ENCODE assay signal across 9 mouse cellular contexts in genomic region chr11:80081786-80082319, GRCm38 (mm10). TPM values are rescaled to one million over a fixed set of nuclear protein-coding genes. Genes with fewer than 3 reads are reported as not detected.
DNase-seq lines count a peak whose midpoint lies in the region; ATAC-seq and TF ChIP-seq lines count a peak whose summit lies in the region.
"Had no signal": no experiment of that assay in that cellular context is flagged by ENCODE, and none has a peak within 500 bp of the region (broad histone marks: within the 10 kb centered on the region; RNA-seq: fewer than 3 reads in every experiment).

No protein-coding gene starts in this region.

- H3K27ac ChIP-seq in layer of hippocampus, adult 2 months, result peak overlapping the region; percentile 97
- peak overlapping the region; percentile 97 for H3K27ac ChIP-seq in intestine, embryonic 14.5 days (ENCODE audit: low read depth)
- no peak overlapping the region for H3K27ac ChIP-seq in midbrain, embryonic 15.5 days

- H3K4me1 ChIP-seq in erythroblast, embryonic 14.5 days (ENCODE audit: control insufficient read depth), result peaks cover 68% of the 10 kb centered on the region
- peaks cover 12% of the 10 kb centered on the region for H3K4me1 ChIP-seq in intestine, embryonic 14.5 days (replicated peaks; ENCODE audit: control insufficient read depth, insufficient read depth, low read length)
- peaks cover 15% of the 10 kb centered on the region for H3K4me1 ChIP-seq in midbrain, embryonic 15.5 days

- no peak for DNase-seq in layer of hippocampus, adult 2 months (ENCODE audit: low spot score in 2 of 2)
- DNase-seq in layer of hippocampus, postnatal 14 days (ENCODE audit: low spot score in 2 of 2), result no peak
- no peak for DNase-seq in intestine, embryonic 14.5 days (ENCODE audit: low spot score)
- no peak for DNase-seq in MN1 (ENCODE audit: low spot score)
- DNase-seq: gastrocnemius, postnatal 25 days had no signal

- H3K9ac ChIP-seq in intestine, embryonic 14.5 days (ENCODE audit: low read length), result no peak overlapping the region; the same call in 1 of the 2 replicates
- H3K9ac ChIP-seq in midbrain, embryonic 15.5 days, result no peak overlapping the region

- no peaks in the 10 kb centered on the region for H3K27me3 ChIP-seq in erythroblast, embryonic 14.5 days (ENCODE audit: control insufficient read depth)
- H3K27me3 ChIP-seq in intestine, embryonic 14.5 days (replicated peaks; ENCODE audit: control insufficient read depth, insufficient read depth, low read length), result no peaks in the 10 kb centered on the region
- H3K27me3 ChIP-seq in midbrain, embryonic 15.5 days (replicated peaks), result no peaks in the 10 kb centered on the region

- peaks cover 6% of the 10 kb centered on the region for H3K9me3 ChIP-seq in erythroblast, embryonic 14.5 days (ENCODE audit: control insufficient read depth, low read length)
- no peaks in the 10 kb centered on the region for H3K9me3 ChIP-seq in intestine, embryonic 14.5 days (ENCODE audit: control insufficient read depth, low read length)
- H3K9me3 ChIP-seq in midbrain, embryonic 15.5 days, result no peaks in the 10 kb centered on the region

- peak overlapping the region; percentile 99 for H3K4me3 ChIP-seq in erythroblast, embryonic 14.5 days (replicated peaks)
- H3K4me3 ChIP-seq in layer of hippocampus, adult 2 months, result no peak overlapping the region
- H3K4me3 ChIP-seq in intestine, embryonic 14.5 days (ENCODE audit: low read depth, low read length), result no peak overlapping the region
- H3K4me3 ChIP-seq in midbrain, embryonic 15.5 days, result no peak overlapping the region

- H3K36me3 ChIP-seq in erythroblast, embryonic 14.5 days (ENCODE audit: control insufficient read depth), result peaks cover 35% of the 10 kb centered on the region
- peaks cover 3% of the 10 kb centered on the region; the same call in 1 of the 2 replicates for H3K36me3 ChIP-seq in intestine, embryonic 14.5 days (ENCODE audit: control insufficient read depth, insufficient read depth, low read length)
- no peaks in the 10 kb centered on the region for H3K36me3 ChIP-seq in midbrain, embryonic 15.5 days (replicated peaks)

- no peak for TF ChIP-seq CTCF in layer of hippocampus, adult 2 months (conservative IDR thresholded peaks at IDR 0.05)

- H3K4me2 ChIP-seq in intestine, embryonic 14.5 days (ENCODE audit: low read length), result peak overlapping the region; percentile 67
- peak overlapping the region; percentile 93; the same call in 1 of the 2 replicates for H3K4me2 ChIP-seq in midbrain, embryonic 15.5 days

- WGBS in intestine, embryonic 14.5 days, result 78% methylated on average over 7 of the region's 7 CpGs
- 80% methylated on average over 7 of the region's 7 CpGs for WGBS in midbrain, embryonic 15.5 days

- ATAC-seq in erythroblast, adult 5-6 weeks (replicated peaks; ENCODE audit: low FRiP score, poor library complexity, severe bottlenecking), result no peak
- ATAC-seq in intestine, embryonic 14.5 days (replicated peaks; ENCODE audit: low FRiP score, low TSS enrichment, low read depth), result no peak
- no peak for ATAC-seq in midbrain, embryonic 15.5 days (replicated peaks)
- ATAC-seq in megakaryocyte progenitor cell, adult 5-6 weeks (replicated peaks; ENCODE audit: poor library complexity), result no peak

RNA-seq across cellular contexts. Expression of gene Crlf3, which starts 1.1 kb away (rescaled TPM):
- polyA plus RNA-seq in erythroblast, embryonic 14.5 days (2012), result 4.8 TPM in 2 replicates
- 57.5 and 58.4 TPM in 2 replicates for total RNA-seq in erythroblast, adult 5-6 weeks (2015; ENCODE audit: low replicate concordance)
- 82.4 and 107 TPM in 2 replicates for total RNA-seq in erythroblast, adult 5-6 weeks (2017; ENCODE audit: low replicate concordance)
- total RNA-seq in layer of hippocampus, adult 2 months (2021), result 10 to 100 TPM; 25.7 to 26.2 TPM
- 10 to 100 TPM; 18.3 to 22.1 TPM for total RNA-seq in layer of hippocampus, postnatal 14 days (2021)
- polyA plus RNA-seq in intestine, embryonic 14.5 days (2014; fragmentation: Nextera tagmentation; extraction: Ambion mirVana), result 29.2 and 32.4 TPM in 2 replicates
- polyA plus RNA-seq in midbrain, embryonic 15.5 days (2015; fragmentation: Nextera tagmentation; extraction: Ambion mirVana), result 11.9 and 12.3 TPM in 2 replicates
- total RNA-seq in megakaryocyte progenitor cell, adult 5-6 weeks (2015), result 65.2 and 69.4 TPM in 2 replicates
- 87.4 and 95.7 TPM in 2 replicates for total RNA-seq in megakaryocyte progenitor cell, adult 5-6 weeks (2017)

RNA-seq across cellular contexts. Expression of gene Atad5, which starts 7.3 kb away (rescaled TPM):
- 0.20 and 0.47 TPM in 2 replicates for polyA plus RNA-seq in erythroblast, embryonic 14.5 days (2012)
- total RNA-seq in erythroblast, adult 5-6 weeks (2015; ENCODE audit: low replicate concordance), result 25.1 and 32.1 TPM in 2 replicates
- total RNA-seq in erythroblast, adult 5-6 weeks (2017; ENCODE audit: low replicate concordance), result 25.4 and 38.9 TPM in 2 replicates
- 1 to 10 TPM; 3.6 to 4.2 TPM for total RNA-seq in layer of hippocampus, adult 2 months (2021)
- 1 to 10 TPM; 3.8 to 4.7 TPM for total RNA-seq in layer of hippocampus, postnatal 14 days (2021)
- 12.3 and 14.4 TPM in 2 replicates for polyA plus RNA-seq in intestine, embryonic 14.5 days (2014; fragmentation: Nextera tagmentation; extraction: Ambion mirVana)
- 5.1 TPM in 2 replicates for polyA plus RNA-seq in midbrain, embryonic 15.5 days (2015; fragmentation: Nextera tagmentation; extraction: Ambion mirVana)
- total RNA-seq in megakaryocyte progenitor cell, adult 5-6 weeks (2015), result 37.0 and 42.8 TPM in 2 replicates
- 28.2 and 42.1 TPM in 2 replicates for total RNA-seq in megakaryocyte progenitor cell, adult 5-6 weeks (2017)

Comparison
In these comparisons a context has a peak if more than half of its experiments do, and no peak if none do; other contexts are left out.
1. RNA of gene Atad5, which starts 7.3 kb away (total RNA-seq): 28.2 to 42.8 TPM in megakaryocyte progenitor cell, adult 5-6 weeks and 25.1 to 38.9 TPM in erythroblast, adult 5-6 weeks; 3.8 to 4.7 TPM in layer of hippocampus, postnatal 14 days and 3.6 to 4.2 TPM in layer of hippocampus, adult 2 months; every median in the first group is over 4 times any median in the second.